Mouse (Mus musculus): ENCODE measurements around the gene Lrig2. TPM values are rescaled to one million over a fixed set of nuclear protein-coding genes. Genes with fewer than 3 reads are reported as not detected.

The Lrig2 gene
- polyA plus RNA-seq (2012; fragmentation: generic; extraction: Trizol) = 1 to 10 TPM in 1 of 2 experiments, under 1 TPM in 1; 0.21 to 2.4 TPM

DNA sequence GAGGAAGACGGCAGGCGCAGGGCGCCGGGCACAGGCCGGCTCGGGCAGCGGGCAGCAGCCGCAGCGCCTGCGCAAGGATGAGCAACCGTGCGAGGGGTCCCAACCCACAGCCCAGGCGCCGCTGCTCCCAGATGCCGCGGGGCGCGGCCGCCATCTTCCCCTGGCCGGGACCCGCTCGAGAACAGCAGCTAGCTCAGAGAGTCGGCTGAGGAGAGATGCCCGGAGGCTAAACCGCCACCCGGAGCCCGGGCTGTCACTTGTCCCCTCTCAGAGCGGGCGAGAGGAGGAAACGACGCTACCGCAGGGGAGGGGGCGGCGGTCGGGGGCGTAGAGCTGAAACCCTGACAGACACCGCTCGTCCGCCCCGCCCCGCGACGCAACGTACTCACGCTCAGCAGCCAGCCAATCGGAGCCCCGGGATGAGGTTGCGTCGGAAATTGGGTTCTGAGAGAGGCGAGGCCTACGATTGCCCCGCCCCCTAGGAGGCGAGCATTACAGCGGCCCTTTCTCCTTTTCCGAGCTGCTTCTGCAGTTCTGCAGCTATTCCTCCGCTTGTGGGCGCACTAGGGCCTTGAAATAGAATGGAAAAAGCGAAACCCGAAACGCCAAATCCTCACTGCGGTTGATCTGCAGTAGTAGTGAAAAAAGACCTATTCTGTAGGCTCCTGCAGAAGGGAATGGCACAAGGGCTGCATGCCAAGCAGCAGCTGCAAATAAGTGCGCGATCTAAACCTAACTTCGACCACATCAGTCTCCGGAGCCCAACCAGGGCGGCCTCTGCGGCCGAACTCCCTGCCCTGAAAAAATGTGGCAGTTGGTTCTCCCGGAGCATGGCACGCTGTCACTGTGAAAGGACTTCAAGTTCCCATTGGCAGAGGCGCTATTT lies at the start of gene Lrig2:
Gene Lrig2 (minus strand): TSS at position 381 of the 886 bp plus-strand sequence.

Other genes with a start within 250 kb of the Lrig2 start
- 1 to 10 TPM in 1 of 2 experiments, under 1 TPM in 1; 0.82 to 3.4 TPM for gene Slc16a1, start 126.8 kb upstream of the Lrig2 start, polyA plus RNA-seq (2012; fragmentation: generic; extraction: Trizol)